Mouse (Mus musculus) gonadal fat pad, adult 2 months (tissue): Measurements from ENCODE around the gene Zfp146. TPM values are rescaled to one million over a fixed set of nuclear protein-coding genes. Genes with fewer than 3 reads are reported as not detected.
"Not testable (repeated sequence)": the region's sequence is repeated elsewhere in the genome, so short reads cannot be mapped to it uniquely, and the experiment has no call there.

ENCODE experiments used
- DNase-seq: peaks from one replicate; pipeline ENCODE4 v3.0.0-alpha.2; 2012; ENCODE audit warnings: low read depth
- polyA plus RNA-seq: library from polyadenylated mRNA; depleted of rRNA; stranded (reverse); fragments of >200 nt; gene quantifications from 2 replicates; pipeline ENCODE4 v1.2.3, GENCODE M21; 2012

The Zfp146 gene
- polyA plus RNA-seq, 1 experiment = 18.3 TPM

- no peak for DNase-seq
Measured at GRCm38 (mm10) chr7:30192088-30192487, 22.5 kb upstream of the Zfp146 start.

- no peak for DNase-seq
Measured at GRCm38 (mm10) chr7:30189116-30189491, 19.6 kb upstream of the Zfp146 start.

GRCm38 (mm10) chr7:30188344-30189115 lies 19.0 kb upstream of the Zfp146 start:
- no peak for DNase-seq

GRCm38 (mm10) chr7:30184641-30185348 lies 15.2 kb upstream of the Zfp146 start:
- no peak for DNase-seq

- no peak for DNase-seq
Measured at GRCm38 (mm10) chr7:30183879-30184289, 14.3 kb upstream of the Zfp146 start, which contains the start of gene Cox7a1. Gene Cox7a1 (plus strand): TSS chr7:30184144.

- DNase-seq = not testable (repeated sequence)
Measured at GRCm38 (mm10) chr7:30183189-30183588, 13.6 kb upstream of the Zfp146 start.

- DNase-seq = not testable (repeated sequence)
Measured at GRCm38 (mm10) chr7:30181929-30182328, 12.4 kb upstream of the Zfp146 start.

GRCm38 (mm10) chr7:30181308-30181707 lies 11.8 kb upstream of the Zfp146 start:
- no peak for DNase-seq

GRCm38 (mm10) chr7:30178256-30178655 lies 8.7 kb upstream of the Zfp146 start:
- DNase-seq = no peak

- DNase-seq = no peak
Measured at GRCm38 (mm10) chr7:30176474-30176873, 6.9 kb upstream of the Zfp146 start.

GRCm38 (mm10) chr7:30170283-30170951 lies 867 bp upstream of the Zfp146 start:
- DNase-seq = no peak

GRCm38 (mm10) chr7:30168914-30169582 lies 502 bp downstream of the Zfp146 start:
- no peak for DNase-seq

GRCm38 (mm10) chr7:30164745-30165144 lies 4.8 kb downstream of the Zfp146 start:
- DNase-seq = peak; percentile 82

- no peak for DNase-seq
Measured at GRCm38 (mm10) chr7:30163113-30163512, 6.4 kb downstream of the Zfp146 start.

GRCm38 (mm10) chr7:30155507-30155906 lies 14.0 kb downstream of the Zfp146 start:
- DNase-seq = no peak

- DNase-seq = no peak
Measured at GRCm38 (mm10) chr7:30154040-30154439, 15.5 kb downstream of the Zfp146 start.

GRCm38 (mm10) chr7:30147011-30147410 lies 22.5 kb downstream of the Zfp146 start:
- DNase-seq = no peak

- no peak for DNase-seq
Measured at GRCm38 (mm10) chr7:30143555-30144209, 25.9 kb downstream of the Zfp146 start.

- no peak for DNase-seq
Measured at GRCm38 (mm10) chr7:30143170-30143554, 26.4 kb downstream of the Zfp146 start.

GRCm38 (mm10) chr7:30136826-30137225 lies 32.7 kb downstream of the Zfp146 start:
- no peak for DNase-seq

GRCm38 (mm10) chr7:30132396-30132795 lies 37.2 kb downstream of the Zfp146 start:
- DNase-seq = no peak
